Mouse (Mus musculus) retina, postnatal 7 days (tissue): ENCODE results near the gene Pcbp4.

Experiments
- DNase-seq: peaks from one replicate; pipeline ENCODE4 v3.0.0-alpha.2; 2012; ENCODE audit warnings: low read depth, low spot score

Gene Pcbp4

DNA sequence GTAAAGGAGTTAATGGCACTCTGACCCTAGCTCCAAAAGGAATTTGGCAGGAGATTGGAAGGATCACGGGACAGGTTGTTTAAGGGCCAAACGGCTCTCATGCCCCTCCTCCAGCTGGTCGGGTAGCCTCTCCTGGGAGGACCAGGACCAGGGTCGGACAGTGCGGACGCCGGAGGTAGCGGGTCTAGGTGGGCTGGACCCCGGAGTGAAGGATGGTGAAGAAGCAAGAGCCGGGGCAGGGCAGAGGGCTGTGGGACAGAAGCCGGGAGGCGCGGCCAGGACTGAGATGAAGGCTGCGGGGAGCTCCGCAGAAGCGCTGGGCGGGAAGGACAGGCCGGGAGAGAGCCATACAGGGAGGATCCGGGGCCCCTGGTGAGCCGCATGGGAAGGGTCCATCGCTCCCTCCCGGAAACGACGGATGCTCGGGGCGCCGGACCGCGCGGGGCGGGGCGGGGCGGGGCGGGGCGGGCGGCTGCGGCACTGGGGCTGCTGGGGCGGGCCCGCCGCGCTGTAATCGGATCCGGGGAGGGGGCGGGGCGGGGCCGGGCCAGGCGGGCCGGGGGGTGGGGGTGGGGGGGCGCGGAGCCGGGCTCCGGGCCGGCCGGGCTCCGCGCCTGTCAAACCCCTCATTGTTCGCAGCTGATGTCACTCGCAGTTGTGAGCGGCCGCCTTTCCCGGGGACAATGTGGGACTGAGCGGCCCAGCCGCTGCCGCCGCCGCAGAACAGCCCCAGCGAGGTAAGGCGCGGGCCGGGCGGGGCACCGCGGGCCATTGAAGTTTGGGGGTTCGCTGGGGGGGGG is at the start of gene Pcbp4:
Pcbp4 (plus strand) TSS at position 21 of the 800 bp plus-strand sequence.
- no peak for DNase-seq

DNA sequence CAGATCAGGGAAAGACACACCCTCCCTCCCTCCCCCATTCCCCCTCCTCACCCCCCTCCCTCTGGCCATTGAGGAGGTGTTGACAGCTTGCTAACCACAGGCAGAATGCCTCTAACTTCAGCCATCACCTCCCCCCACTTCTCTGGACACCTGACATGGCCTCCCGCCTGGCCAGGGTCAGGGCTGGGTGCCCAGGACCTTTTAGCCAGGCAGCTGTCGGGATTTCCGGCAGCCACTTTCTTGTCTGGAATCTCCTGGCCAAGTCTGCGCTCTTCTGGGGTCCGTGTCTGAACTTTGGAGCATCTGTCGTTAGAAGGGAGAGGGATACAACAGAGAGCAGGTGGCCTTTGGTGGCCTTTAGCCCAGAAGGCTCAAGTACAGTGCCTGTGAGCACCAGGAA is 47.8 kb upstream of the Pcbp4 start:
- no peak for DNase-seq

DNA sequence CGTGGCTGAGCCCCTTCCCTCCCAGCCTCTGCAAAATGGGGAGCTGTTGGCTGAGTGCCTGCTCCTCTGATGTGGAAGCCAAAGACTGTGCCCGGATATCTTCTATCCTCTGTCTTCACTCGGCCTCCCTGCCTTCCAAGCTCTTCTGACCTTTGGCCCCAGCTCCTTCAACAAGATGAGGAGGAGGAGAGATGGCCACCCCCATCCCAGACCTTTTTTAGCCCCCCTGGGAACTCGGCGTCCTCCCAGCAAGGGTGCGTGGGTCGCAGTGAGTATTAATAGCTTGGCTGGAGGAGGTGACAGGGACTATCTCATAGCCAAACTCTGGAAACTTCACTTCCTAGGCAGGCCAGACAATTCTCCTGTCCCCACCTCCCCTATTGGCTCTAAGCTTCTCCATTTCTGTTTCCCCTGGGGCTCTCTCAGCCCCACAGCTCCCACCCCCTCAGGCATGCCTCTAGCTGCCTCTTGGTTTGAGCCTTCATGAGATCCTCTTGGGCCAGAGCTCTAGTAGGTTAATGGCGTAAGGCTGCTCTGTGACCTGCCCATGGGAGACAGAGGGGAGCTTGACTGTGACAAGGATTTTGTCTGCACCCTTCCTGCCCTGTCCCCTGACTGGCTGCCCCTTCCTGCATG is 46.5 kb upstream of the Pcbp4 start:
- DNase-seq, result no peak

DNA sequence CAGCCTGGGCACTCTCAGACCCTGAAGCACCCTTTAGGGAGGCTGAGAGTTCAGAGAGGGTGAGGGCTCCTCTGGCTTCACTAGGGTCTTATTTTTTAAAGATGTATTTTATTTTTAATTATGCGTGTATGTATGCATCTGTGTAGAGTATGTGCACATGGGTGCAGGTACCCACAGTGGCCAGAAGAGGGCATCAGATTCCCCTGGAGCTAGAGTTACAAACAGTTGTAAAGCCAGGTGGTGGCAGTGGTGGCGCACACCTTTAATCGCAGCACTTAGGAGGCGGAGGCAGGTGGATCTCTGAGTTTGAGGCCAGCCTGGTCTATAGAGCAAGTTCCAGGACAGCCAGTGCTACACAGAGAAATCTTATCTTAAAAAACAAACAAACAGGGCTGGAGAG is 44.0 kb upstream of the Pcbp4 start:
- no peak for DNase-seq

DNA sequence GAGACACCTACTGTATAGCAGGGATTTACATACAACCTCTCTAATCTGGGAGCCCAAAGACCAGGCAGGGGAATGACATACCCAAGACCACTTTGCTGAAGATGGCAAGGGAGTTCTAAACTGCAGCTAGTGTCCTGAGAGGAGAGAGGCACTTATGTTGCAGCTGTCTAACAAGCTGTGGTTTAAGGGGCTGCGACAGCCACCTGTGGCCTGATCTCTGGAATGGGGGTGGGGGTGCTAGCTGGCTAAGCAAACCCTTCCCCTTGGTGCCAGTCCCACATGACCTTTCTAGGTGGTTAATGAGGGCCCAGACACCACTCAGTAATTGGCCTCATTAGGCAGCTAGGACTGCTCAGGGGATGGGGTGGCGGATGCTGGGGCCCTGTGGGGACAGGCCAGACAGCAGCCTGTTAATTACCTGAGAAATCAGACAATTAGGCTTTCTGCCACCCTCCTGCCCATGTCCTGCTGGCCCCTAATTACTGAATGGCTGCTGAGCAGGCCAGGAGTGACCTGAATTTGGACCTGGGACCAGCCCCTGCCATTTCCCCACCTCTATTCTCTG is 42.9 kb upstream of the Pcbp4 start:
- no peak for DNase-seq

DNA sequence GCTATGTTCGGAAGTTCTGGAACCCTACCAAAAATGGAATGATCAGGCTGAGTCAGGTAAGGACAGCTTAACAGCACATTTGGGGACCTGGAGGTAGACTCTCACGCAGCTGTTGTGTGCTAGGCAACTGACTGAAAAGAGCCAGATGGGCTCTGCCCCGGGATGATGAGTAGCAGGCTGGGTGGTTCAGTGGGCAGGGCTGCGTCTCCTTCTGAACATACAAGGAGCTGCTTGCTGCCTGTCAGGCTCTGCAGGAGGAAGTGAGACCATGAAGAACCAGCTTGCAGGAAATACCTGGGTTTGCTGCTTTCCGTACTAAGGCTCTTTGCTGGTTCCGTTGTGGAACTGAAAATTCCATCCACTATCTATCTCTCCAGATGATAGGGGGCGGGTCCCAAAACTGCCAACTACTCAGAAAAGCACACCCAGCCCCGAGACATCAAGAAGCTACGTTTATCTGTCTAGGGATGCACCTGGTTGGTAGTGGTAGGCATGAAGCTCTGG is 41.9 kb upstream of the Pcbp4 start:
- no peak for DNase-seq

DNA sequence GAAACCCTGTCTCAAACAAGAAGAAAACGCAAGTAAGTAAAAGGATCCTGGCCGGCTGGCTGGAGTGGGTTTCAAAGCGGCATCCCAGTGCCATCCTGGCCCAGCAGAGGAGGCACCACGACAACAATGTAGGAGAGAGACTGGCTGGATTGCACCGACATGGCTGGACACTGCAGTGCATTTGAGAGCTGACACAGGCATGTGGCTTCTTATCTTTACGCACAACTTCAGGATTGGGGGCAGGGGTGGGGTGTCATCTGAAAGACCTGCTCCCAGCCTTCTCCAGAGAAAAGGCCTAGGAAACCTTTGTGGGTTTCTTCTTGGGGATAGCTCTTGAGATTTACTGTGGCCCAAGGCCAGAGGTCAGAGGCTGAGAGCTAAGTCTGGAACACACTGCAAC is 41.4 kb upstream of the Pcbp4 start:
- no peak for DNase-seq

DNA sequence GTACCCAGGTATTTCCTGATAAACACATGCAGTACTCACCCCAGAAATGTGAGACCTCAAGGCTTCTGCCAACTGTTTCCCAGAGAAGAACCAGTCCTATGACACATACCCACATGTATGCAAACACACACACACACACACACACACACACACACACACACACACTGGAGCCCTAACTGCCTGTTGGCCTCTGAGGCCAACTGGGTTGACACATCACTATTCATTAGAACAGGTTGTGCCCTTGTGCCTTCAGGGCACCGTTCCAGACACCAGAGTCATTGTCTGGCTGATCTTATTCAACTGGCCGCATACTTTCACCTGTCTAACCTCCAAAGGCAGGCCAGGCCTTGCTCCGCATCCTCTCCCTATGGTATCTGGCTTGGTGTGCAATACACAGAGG is 40.9 kb upstream of the Pcbp4 start:
- no peak for DNase-seq

DNA sequence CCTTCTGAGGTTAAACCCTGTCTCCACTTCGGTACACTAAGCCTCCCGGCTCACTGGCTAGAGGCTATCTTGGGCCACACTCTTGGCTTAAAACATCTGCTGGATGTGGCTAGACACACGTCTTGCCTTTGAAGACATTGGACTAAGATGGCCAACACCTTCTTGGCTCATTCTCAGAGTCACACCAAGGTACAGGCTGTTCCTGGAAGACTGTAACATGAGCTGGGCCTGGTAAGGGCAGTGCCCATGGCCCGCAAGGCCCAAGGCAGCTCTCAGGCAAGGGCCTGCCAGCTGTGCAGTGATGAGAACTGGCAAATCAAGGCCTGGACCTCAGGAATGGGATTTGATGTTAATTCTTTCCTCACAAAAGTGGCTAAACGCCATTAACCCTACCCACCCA is 39.5 kb upstream of the Pcbp4 start:
- no peak for DNase-seq

DNA sequence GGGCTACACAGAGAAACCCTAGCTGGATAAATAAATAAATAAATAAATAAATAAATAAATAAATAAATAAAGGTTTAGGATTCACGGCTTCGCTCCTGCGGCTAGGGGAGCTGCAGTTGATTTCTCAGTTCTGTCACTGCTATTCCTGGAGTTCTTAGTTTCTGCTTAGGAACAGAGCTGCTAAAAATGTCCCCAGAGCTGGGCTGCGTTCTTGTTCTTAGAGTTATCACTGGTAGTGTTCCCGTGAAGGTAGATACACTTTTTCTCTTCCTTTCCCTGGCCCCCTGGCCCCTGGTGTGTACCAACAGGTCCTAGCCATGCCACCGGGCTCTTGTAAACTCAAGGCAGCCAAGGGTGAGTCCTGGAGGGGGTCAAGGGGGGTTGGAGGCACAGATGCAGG is 36.3 kb upstream of the Pcbp4 start:
- DNase-seq, result no peak

DNA sequence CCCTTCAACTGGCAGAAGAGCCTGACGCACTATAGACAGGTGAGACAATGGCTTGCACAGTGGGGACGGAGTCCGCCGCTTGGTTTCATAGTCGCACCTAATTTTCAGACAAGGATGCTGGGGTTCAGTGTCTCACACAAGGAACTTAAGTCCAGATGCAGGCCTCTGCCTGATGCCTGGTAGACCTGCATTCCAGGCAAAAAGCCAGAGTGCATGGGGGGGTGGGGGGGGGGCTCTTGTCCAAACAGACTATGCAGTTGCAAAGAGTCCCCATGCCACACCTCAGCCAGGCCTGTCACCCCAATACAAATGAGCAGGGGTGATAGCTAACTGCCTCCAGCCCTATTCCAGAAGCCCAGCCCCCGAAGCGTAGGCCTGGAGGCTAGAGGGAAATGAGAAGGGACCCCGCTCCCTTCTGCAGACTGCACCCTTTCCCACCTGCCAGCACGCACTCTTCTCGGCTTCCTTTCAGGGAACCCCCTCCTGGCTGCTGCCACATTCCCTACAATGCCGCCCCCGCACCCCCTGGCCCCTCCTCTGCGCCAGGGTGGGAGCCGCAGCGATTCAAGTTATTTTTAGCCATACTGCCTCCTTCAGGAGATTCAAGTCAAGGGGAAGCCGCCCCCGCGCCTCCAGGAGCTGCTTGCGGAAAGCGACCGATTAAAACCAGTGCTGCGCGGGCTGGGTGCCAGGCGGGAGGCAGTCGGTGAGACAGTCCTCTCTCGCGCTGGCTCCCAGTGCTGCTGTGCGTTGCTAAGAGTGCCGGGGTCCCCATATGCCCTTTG is 35.1 kb upstream of the Pcbp4 start:
- no peak for DNase-seq

DNA sequence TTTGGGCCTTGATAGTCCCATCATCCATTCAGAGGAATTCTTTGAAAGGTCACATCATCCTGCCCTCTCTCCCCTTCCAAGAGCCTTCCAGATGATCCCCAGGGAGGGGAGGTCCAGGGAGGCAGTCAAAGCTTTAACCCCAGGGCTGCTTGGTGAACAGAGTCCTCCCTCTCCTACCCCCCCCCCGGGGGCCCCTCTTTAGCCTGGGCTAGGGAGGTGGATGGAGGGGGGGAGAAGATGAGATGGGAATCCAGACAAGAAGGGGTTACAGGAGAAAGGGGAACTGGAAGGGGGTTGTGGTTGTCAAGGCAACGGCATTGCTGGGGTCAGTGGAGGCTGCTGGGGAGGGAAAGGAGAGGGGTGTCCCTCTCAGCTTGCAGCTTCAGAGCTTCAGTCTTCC is 32.5 kb upstream of the Pcbp4 start:
- DNase-seq, result no peak

DNA sequence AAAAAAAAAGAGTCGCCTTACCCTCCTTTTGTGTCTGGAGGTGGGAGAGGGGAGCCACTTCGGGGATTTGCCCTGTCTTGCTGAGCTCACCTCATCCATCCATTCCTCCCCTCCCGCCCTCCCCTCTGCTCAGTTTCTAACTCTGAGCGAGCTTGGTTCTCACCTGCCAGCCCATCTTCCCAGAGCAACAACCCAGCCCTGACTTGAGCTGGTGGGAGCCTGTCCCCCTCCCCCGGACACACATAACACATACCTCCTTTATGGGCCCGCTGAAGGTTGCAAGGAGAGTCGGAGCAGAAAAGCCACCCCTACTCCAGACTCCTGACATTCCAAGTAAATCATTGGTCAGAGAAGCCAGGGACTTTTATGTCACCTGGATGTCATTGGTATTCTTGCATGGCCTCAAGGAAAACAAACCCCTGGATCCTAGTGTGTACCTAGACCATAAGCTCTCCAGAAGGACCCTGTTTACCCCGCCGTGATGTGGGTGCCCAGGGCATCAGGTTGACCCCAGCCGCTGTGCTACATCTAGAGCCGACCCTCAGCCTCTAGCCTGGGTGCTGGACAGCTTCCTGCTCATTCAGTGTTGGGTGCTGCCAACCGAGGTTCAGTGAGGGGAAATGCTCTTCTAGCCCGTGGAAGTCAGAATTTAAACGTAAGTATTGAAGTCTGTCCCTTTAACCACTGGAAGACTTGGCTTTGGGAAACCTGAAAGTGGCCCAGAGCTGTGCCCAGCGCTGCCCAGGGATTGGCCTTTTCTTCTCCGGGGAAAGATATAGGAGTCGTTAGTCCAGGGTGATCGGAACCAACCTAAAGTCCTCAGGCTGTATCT is 31.8 kb upstream of the Pcbp4 start:
- no peak for DNase-seq

DNA sequence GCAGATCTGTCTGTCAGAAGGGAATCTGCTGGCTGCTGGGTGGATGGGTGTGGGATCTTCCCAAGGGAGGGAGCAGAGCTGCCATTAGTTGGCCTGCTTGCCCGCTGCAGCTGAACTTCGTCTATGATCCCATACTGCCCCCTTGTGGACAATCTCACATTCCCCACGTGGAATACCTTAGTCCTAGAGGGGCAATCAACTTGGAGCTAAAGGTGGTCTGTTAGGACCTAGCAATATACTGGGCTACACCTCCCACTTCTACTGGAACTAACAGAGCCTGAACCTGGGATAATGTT is 31.3 kb upstream of the Pcbp4 start:
- DNase-seq, result peak; percentile 82

DNA sequence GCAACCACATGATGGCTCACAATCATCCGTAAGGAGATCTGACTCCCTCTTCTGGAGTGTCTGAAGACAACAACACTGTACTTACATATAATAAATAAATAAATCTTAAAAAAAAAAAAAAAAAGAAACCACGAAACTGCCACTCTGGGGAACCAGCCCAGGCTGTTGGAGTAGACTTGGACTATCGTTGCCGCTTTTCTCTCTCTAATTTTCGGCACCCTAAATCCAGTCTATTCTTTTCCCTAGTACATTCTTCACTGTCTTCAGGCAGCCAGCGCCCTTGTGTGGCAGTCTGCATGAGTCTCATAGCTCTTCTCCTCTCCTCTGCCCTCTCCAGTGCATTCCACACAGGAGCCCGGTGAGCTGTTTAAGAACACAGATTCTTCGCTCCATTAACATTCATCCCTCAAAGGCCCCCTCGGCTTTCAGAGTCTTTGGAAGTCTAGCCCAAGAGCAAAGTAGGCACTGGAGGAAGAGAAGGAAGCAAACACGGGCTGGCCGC is 24.3 kb upstream of the Pcbp4 start:
- DNase-seq, result no peak

DNA sequence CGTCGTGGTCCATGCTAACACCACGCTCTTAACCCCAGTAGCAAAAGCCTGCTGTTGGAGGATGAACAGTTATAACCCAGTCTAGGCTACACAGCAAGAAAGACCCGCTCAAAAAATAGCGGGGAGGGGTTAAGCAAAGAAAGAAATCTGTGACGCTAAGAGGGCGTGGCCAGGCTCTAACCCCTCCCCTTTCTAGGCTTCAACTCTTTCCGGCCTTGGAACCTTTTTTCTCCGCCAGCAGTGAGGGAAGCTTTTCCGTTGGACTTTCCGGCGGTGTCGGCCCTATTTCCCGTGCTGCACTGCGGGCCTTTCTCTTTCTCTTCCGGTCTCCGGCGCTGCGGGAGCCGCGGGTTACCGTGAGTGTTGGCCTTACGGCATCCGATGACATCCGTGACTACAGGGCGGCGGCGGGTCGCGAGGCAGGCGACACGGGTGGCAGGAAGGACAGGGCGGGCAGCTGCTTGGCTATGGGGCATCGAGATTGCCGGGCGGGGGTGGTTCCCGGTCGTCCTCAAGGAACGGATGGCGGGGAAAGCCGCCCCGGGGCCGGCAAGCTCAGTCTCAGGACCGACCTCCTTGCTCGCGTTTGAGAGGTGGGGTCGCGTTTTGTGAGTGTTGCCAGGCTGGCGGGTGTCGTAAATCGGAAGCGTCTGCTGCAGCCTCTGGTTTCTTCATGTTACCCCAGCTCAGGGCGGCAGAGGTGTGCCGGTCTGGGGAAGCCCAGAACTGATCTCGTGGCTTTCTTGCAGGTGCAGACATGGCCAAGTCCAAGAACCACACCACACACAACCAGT is 23.7 kb upstream of the Pcbp4 start, which contains the start of gene Rpl29:
Rpl29 (plus strand) TSS at position 234 of the 794 bp plus-strand sequence.
- peak; percentile 94 for DNase-seq

DNA sequence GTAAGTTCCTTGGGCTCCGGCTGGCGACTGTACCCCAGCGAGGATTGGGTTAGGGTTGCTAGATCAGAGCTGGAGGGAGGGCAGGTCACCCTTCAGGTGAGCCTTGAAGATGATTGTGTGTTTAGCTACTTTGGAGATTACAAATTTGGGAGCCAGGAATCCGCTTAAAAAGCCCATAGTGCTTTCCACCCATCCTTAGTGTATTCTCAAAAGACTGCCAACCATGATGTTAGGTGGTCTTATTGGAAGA is 23.2 kb upstream of the Pcbp4 start:
- no peak for DNase-seq

DNA sequence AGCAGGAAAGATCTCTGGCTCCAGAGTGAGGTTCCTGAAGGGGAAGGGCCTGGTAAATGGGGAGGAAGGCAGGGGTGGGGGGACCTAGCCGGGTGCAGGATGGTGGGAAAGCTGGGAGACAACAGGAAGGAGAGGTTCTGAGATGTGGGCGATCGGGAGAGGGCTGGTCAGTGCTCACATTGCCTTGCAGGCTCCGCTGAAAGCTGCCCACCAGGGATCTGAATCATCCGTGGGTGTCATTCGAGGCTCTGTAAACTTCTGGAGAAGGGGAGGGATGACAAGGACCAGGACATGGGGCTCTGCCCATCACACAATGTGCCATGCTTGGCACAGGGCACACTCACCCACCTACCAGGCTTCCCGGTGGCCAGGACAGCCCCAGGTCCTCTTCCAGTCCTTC is 19.7 kb upstream of the Pcbp4 start:
- no peak for DNase-seq

DNA sequence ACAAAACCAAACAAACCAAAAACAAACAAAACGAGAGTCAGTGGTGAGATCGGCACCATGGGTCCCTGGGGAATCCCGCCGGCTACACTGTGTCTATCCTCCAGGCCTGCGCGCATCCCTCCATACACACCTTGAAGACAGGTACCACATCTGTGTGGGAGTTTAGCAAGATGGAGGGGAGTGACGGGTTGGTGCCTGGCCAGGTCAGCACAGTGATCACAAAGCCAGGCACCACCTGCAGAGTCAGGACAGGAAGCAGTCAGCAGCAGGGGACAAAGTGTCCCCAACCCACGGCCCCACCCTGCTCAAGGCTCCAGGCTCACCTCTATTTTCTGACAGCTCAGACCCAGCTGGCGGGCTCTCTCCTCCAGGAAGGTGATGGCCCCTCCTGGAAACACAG is 16.5 kb upstream of the Pcbp4 start:
- DNase-seq, result no peak

DNA sequence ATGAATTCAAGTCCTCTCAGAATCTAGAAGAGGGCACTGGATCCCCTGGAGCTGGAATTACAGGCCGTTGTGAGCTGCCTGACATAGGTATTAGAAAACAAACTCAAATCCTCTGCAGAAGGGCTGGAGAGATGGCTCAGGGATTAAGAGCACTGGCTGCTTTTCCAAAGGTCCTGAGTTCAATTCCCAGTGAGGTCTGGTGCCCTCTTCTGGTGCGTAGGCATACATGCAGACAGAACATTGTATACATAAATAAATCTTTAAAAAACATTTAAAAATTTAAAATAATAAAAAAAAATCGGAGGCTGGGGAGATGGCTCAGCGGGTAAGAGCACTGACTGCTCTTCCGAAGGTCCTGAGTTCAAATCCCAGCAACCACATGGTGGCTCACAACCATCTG is 10.4 kb upstream of the Pcbp4 start:
- no peak for DNase-seq

DNA sequence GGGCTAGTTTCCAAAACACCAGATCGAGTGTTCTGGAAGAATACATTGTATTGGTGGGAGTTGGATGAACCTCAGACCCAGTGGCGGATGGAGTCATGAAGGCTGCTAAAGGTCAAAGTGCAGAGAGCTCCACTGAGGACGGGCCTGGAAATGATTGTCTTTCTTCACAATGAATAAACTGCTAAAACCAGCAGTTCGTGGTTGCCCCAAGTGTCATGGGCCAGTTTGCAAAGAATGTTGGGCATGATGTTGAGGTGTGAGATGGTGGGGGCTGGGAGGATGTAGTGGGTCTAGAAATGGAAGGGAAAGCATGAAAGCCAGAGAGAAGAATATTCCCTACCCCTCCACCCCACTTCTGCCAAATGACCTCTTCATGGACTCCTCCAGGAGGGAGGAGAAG is 8.3 kb upstream of the Pcbp4 start:
- no peak for DNase-seq
